Mouse (Mus musculus): Measurements from ENCODE around the gene Kif26b. TPM values are rescaled to one million over a fixed set of nuclear protein-coding genes. Genes with fewer than 3 reads are reported as not detected.

The Kif26b gene
- polyA plus RNA-seq, 1 experiment from 2014 or later, result 4.9 TPM

DNA sequence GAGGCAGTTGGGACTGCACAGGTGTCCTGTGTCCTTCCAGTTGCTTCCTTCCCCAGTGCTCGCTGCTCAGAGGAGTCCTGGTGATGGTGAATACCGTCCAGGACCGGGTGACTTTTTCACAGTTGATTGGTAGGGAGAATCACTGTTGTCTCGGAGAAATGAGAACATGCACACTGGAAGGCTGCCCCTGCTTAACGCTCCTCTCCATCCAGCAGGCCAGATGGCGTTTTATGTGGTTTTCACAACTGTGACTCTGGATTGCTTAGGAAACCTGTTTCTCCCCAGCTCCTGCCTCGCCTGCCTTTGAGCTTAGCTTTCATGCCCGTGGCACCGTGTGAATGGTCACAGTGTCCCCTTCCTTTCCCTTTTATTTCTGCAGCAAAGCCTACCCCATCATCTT lies 95.0 kb downstream of the Kif26b start:
- Histone ChIP-seq H3K27me3 (replicated peaks) (no peaks in the 10 kb centered on the region), H3K27ac (no peak overlapping the region), H3K4me2 (replicated peaks) (no peak overlapping the region), H3K4me3 (replicated peaks) (no peak overlapping the region), H3K9ac (no peak overlapping the region), H3K9me3 (no peaks in the 10 kb centered on the region), H3K4me1 (replicated peaks) (0 out of 2 replicates have a peak, but pooled peaks cover 7% of the 10 kb centered on the region), H3K36me3 (no peaks in the 10 kb centered on the region)
- WGBS, result 73% methylated on average over 9 of the region's 9 CpGs
- no peak for ATAC-seq

DNA sequence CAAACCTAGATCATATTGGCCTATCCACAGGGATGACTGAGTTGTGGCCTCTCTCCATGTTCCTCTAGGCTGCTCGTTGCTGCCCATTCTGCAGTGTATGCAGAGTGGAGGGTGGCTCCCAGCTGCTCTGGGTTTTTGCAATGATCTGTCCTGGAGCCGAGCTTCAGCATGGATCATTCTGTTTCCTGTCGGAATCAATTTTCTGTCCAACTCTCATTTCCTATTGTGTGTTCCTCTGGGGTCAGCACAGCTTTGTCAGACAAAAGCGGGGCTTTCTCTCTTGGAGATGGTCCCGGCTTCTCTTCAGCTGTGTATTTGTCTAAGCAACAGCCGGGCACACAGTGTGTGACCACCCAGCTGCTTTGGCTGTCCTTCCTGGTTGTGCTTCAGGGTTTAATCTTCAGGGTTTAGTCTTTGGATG lies 98.0 kb downstream of the Kif26b start:
- Histone ChIP-seq H3K27ac (no peak overlapping the region), H3K4me3 (replicated peaks) (no peak overlapping the region), H3K9ac (no peak overlapping the region), H3K4me2 (replicated peaks) (no peak overlapping the region), H3K4me1 (replicated peaks) (no peaks in the 10 kb centered on the region), H3K9me3 (no peaks in the 10 kb centered on the region), H3K36me3 (no peaks in the 10 kb centered on the region), H3K27me3 (replicated peaks) (no peaks in the 10 kb centered on the region)
- 43% methylated on average over 6 of the region's 6 CpGs for WGBS
- no peak for ATAC-seq

GRCm38 (mm10) chr1:178630042-178630441 lies 101.1 kb downstream of the Kif26b start:
- Histone ChIP-seq H3K27ac (no peak overlapping the region), H3K4me2 (replicated peaks) (no peak overlapping the region), H3K36me3 (no peaks in the 10 kb centered on the region), H3K4me1 (replicated peaks) (0 out of 2 replicates have a peak, but pooled peaks cover 5% of the 10 kb centered on the region), H3K9me3 (no peaks in the 10 kb centered on the region), H3K9ac (no peak overlapping the region), H3K27me3 (replicated peaks) (no peaks in the 10 kb centered on the region), H3K4me3 (replicated peaks) (no peak overlapping the region)
- ATAC-seq, result no peak
- 74% methylated on average over 5 of the region's 5 CpGs for WGBS

DNA sequence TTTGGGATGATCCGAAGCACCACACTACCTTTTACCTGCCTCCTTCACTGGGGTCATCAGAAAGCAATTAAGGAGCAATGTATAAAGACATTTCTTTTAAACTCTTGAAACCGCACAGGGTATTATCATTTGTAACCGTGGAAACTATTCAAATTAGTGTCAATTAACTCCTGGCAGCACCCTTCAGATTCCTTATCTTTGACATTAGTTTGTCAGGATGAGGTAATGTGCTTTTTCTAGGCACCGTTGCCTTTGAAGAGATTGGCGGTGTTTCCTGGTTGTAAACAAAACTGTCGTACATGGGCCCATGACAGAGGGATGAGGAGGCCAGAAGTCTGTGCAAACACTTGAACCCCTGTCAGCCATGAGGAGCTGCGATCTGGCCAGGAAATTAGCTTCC lies 102.9 kb downstream of the Kif26b start:
- Histone ChIP-seq H3K4me2 (replicated peaks) (no peak overlapping the region), H3K9ac (no peak overlapping the region), H3K27ac (no peak overlapping the region), H3K27me3 (replicated peaks) (no peaks in the 10 kb centered on the region), H3K9me3 (no peaks in the 10 kb centered on the region), H3K4me1 (replicated peaks) (0 out of 2 replicates have a peak, but pooled peaks cover 5% of the 10 kb centered on the region), H3K36me3 (no peaks in the 10 kb centered on the region), H3K4me3 (replicated peaks) (no peak overlapping the region)
- no peak for ATAC-seq
- 30% methylated on average over 7 of the region's 7 CpGs for WGBS

- 39% methylated on average over 19 of the region's 19 CpGs for WGBS
- Histone ChIP-seq H3K9me3 (no peaks in the 10 kb centered on the region), H3K27me3 (replicated peaks) (no peaks in the 10 kb centered on the region), H3K4me2 (replicated peaks) (peak overlapping the region; percentile 41), H3K27ac (no peak overlapping the region), H3K9ac (peak overlapping the region; percentile 12; the same call in 1 of the 2 replicates), H3K36me3 (no peaks in the 10 kb centered on the region), H3K4me1 (replicated peaks) (peaks cover 7% of the 10 kb centered on the region; the same call in 1 of the 2 replicates), H3K4me3 (replicated peaks) (no peak overlapping the region)
- ATAC-seq, result peak; percentile 44; the same call in 1 of the 2 replicates
Measured at GRCm38 (mm10) chr1:178634359-178635085, 105.6 kb downstream of the Kif26b start.

GRCm38 (mm10) chr1:178635470-178635869 lies 106.5 kb downstream of the Kif26b start:
- Histone ChIP-seq H3K4me3 (replicated peaks) (no peak overlapping the region), H3K9me3 (no peaks in the 10 kb centered on the region), H3K36me3 (no peaks in the 10 kb centered on the region), H3K4me1 (replicated peaks) (peaks cover 7% of the 10 kb centered on the region; the same call in 1 of the 2 replicates), H3K4me2 (replicated peaks) (no peak overlapping the region), H3K27me3 (replicated peaks) (no peaks in the 10 kb centered on the region), H3K9ac (no peak overlapping the region), H3K27ac (no peak overlapping the region)
- WGBS, result 93% methylated on average over 4 of the region's 4 CpGs
- ATAC-seq, result no peak

DNA sequence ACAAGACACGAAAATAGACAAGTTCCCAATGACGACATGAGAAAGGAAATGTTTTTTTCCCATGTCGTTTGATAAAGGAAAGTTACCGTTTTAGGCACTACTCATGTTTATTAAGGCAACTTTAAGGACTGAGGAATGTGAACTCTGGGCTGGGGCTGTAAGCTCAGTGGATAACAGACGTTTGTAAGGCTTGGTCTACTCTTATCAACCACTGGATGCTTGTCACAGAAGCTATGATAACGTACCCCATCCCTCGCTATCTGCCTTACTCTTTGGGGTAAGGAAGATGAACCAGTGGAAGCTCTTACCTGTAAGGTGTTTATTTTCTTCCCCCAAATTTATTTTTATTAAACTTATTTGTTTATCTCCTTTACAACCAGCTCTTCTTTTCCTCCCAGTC lies 108.4 kb downstream of the Kif26b start:
- H3K4me1 ChIP-seq (replicated peaks), result peaks cover 7% of the 10 kb centered on the region; the same call in 1 of the 2 replicates
- no peak for ATAC-seq
- H3K27ac ChIP-seq, result no peak overlapping the region
- H3K4me2 ChIP-seq (replicated peaks), result no peak overlapping the region
- H3K27me3 ChIP-seq (replicated peaks), result no peaks in the 10 kb centered on the region
- WGBS, result 71% methylated on average over 7 of the region's 7 CpGs
- no peaks in the 10 kb centered on the region for H3K9me3 ChIP-seq
- no peaks in the 10 kb centered on the region for H3K36me3 ChIP-seq
- H3K4me3 ChIP-seq (replicated peaks), result no peak overlapping the region
- H3K9ac ChIP-seq, result no peak overlapping the region

DNA sequence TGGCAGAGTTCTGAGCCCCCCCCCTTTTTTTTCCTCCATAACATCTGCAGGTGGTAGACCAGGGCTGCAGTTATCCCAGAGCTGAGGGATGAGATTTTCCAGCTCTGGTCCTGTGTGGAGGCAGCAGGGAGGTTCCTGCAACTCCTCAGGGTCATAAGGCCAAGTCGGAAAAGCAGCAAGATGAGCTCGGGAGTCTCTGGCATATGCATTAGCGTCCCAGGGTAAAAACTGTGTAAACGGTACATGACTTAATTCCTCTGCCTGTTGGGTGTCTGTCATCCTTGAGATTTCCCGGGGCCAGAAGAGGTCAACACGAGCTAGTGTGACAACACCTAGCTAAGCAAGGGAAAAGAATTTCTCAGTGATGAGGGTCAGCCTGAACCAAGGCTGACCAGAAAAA lies 111.0 kb downstream of the Kif26b start:
- peaks cover 2% of the 10 kb centered on the region; the same call in 1 of the 2 replicates for H3K4me1 ChIP-seq (replicated peaks)
- H3K27ac ChIP-seq, result no peak overlapping the region
- H3K27me3 ChIP-seq (replicated peaks), result no peaks in the 10 kb centered on the region
- WGBS, result 28% methylated on average over 6 of the region's 6 CpGs
- H3K9me3 ChIP-seq, result no peaks in the 10 kb centered on the region
- no peak overlapping the region for H3K9ac ChIP-seq
- no peak overlapping the region for H3K4me2 ChIP-seq (replicated peaks)
- H3K4me3 ChIP-seq (replicated peaks), result no peak overlapping the region
- ATAC-seq, result no peak
- no peaks in the 10 kb centered on the region for H3K36me3 ChIP-seq

GRCm38 (mm10) chr1:178640719-178641455 lies 112.0 kb downstream of the Kif26b start:
- no peaks in the 10 kb centered on the region for H3K9me3 ChIP-seq
- H3K36me3 ChIP-seq, result no peaks in the 10 kb centered on the region
- 54% methylated on average over 11 of the region's 11 CpGs for WGBS

GRCm38 (mm10) chr1:178641788-178642187 lies 112.9 kb downstream of the Kif26b start:
- Histone ChIP-seq H3K4me2 (replicated peaks) (no peak overlapping the region), H3K4me3 (replicated peaks) (no peak overlapping the region), H3K9ac (no peak overlapping the region), H3K27me3 (replicated peaks) (no peaks in the 10 kb centered on the region), H3K4me1 (replicated peaks) (peaks cover 2% of the 10 kb centered on the region; the same call in 1 of the 2 replicates), H3K9me3 (no peaks in the 10 kb centered on the region), H3K36me3 (no peaks in the 10 kb centered on the region), H3K27ac (no peak overlapping the region)
- 66% methylated on average over 2 of the region's 2 CpGs for WGBS
- ATAC-seq, result no peak

More at GRCm38 (mm10) chr1:178640719-178641455, 112.0 kb downstream of the Kif26b start:
- H3K4me1 ChIP-seq (replicated peaks), result peaks cover 2% of the 10 kb centered on the region; the same call in 1 of the 2 replicates
- H3K27me3 ChIP-seq (replicated peaks), result no peaks in the 10 kb centered on the region
- H3K9ac ChIP-seq, result no peak overlapping the region
- ATAC-seq, result no peak
- no peak overlapping the region for H3K4me2 ChIP-seq (replicated peaks)
- no peak overlapping the region for H3K4me3 ChIP-seq (replicated peaks)
- H3K27ac ChIP-seq, result no peak overlapping the region

DNA sequence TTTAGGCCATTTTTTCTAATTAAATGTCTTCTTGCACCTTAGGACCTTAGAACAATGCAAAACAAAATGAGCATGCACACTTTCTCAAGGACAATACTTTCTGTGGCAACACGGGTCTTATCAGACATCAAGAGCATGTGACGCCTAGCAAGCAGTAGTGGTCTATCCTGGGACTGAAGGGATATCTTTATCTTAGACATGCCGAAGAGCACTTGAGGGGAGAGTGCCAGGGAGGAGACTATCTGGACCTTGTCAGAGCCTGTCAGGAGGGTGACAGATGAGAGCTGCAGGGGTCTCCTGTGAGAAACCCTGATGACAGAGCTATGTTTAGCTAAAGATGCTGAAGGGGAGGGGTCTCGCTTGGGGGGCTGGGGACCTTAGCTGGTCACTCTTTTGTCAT lies 116.0 kb downstream of the Kif26b start:
- no peaks in the 10 kb centered on the region; the same call in 1 of the 2 replicates for H3K4me1 ChIP-seq (replicated peaks)
- H3K9me3 ChIP-seq, result no peaks in the 10 kb centered on the region
- no peaks in the 10 kb centered on the region for H3K36me3 ChIP-seq
- H3K9ac ChIP-seq, result no peak overlapping the region
- no peak overlapping the region for H3K4me3 ChIP-seq (replicated peaks)
- H3K27me3 ChIP-seq (replicated peaks), result no peaks in the 10 kb centered on the region
- no peak overlapping the region for H3K27ac ChIP-seq
- no peak overlapping the region for H3K4me2 ChIP-seq (replicated peaks)
- 51% methylated on average over 4 of the region's 4 CpGs for WGBS
- ATAC-seq, result no peak

DNA sequence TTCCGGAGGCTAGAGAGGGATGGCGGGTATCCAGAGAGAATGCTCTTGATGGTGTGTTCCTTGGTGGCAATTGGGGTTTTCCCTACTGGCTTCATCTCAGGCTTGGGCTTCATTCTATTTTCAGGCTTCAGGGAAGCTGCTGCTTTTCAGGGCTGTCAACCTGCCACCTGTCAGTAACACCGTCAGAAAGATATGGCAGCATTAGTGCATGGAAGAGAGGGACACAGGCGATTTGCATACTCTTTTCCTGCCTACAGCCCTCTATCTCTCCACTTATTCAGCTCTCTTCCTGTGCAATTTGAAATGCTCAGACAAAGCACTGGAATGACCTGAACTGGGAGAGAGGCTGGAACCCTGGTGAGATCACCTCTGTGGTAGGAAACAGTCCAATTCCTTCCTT lies 117.7 kb downstream of the Kif26b start:
- Histone ChIP-seq H3K9me3 (no peaks in the 10 kb centered on the region), H3K4me3 (replicated peaks) (no peak overlapping the region), H3K36me3 (no peaks in the 10 kb centered on the region), H3K4me1 (replicated peaks) (no peaks in the 10 kb centered on the region), H3K4me2 (replicated peaks) (no peak overlapping the region), H3K27me3 (replicated peaks) (no peaks in the 10 kb centered on the region), H3K27ac (no peak overlapping the region), H3K9ac (no peak overlapping the region)
- no peak for ATAC-seq
- 85% methylated on average over 4 of the region's 4 CpGs for WGBS
